Mouse (Mus musculus) thymus, postnatal 10 days (tissue): ENCODE measurements around the gene Hsd3b5.
"Not testable (repeated sequence)": the region's sequence is repeated elsewhere in the genome, so short reads cannot be mapped to it uniquely, and the experiment has no call there.

Experiments used
- DNase-seq, 2 experiments: peaks; one replicate each; pipeline ENCODE4 v3.0.0; 2021; ENCODE audit warnings: low spot score in 2 of 2

The Hsd3b5 gene

DNA sequence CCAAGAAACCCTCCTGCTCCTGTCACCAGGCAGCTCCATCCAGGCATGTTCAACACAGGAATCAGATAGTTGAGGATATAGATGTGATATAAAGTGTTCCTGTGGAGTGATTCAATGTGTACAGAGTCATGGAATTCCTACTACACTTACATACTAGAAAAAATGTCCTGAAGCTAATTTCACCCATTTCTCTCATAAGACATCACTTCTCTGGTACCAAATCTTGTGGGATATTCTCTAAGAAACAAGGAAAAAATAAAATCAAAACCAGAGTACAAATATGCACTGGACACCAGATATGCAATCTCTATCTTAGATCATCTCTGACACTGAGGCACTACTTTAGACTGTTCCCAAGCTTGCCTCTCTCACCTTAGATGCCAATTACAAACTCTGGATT, at the start of gene Hsd3b5:
Gene Hsd3b5 (minus strand): TSS at position 101 of the 400 bp plus-strand sequence.
- DNase-seq, result no peak

DNA sequence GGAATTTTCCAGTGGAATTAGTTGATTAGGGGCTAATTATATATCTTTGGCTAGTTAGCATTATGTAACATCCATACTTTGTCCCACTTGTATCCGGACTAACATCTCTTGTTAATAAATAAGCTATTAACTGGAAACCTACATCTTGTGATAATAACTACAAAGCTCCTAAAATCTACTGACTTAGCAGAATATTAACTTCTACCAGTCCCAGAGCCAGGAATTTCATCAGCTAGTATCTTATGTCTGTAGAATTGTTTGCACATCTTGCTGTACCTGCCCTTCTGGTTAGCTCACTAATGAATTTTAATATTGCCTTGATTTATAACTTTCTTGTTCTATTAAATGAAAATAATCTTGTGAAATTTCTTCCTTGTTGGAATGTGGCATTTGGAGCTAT, 5.1 kb upstream of the Hsd3b5 start:
- DNase-seq, result no peak

DNA sequence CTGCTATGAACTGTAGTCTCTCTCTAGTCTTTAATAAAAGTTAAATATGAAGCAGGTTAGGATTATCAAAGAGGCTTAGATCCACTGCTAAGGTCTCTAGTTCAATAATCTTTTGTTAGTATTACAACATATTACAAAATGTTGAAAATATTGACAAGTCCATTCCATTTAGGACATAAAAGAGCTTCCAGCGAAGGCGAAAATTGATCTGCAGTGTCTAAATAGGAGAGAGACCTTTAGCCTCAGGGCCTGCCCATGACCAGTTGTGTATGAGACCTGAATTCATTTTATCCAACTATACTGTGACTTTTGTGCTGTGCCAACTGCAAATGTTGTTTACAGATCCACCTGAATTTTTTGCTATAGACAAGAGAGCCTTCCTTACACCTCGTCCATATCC, 419 bp downstream of the Hsd3b5 start:
- DNase-seq, result no peak

DNA sequence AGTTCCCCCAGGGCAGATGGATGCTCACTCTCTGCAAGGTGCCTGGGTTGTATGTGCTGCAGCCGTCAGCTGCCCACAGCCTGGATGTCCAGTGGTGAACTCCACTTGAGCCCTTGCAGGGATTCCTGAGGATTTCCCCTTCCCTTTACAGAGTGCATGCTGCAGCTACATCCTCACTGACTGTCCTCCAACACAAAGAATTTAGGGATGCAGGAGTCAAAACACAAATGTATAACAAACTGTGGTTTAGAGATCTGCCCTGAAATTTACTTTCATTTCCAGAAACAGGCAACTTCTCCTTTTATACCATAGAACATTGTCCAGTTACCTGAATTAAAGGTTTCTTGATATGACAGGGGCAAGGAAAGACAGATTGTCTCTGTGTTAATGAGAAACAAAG, 13.3 kb downstream of the Hsd3b5 start:
- not testable (repeated sequence) for DNase-seq

DNA sequence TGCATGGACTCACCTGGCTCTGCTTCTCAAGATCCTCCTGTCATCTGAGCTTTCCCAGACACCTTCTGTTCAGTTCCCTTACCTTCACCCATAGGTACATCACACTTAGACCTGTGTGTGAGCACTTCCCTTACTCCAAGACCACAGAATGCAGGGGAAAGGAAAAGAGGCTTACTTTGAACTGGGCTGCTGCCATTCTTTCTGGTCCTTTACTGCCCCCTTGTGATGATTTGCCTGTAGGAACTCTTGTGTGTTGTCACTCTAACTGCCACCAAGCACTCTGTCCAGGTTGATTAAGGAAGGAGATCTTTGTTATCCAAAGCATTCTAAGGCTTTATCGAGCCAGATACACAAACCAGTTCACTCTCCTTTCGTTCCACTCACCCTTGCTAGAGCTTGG, 13.8 kb downstream of the Hsd3b5 start:
- DNase-seq, result not testable (repeated sequence)

DNA sequence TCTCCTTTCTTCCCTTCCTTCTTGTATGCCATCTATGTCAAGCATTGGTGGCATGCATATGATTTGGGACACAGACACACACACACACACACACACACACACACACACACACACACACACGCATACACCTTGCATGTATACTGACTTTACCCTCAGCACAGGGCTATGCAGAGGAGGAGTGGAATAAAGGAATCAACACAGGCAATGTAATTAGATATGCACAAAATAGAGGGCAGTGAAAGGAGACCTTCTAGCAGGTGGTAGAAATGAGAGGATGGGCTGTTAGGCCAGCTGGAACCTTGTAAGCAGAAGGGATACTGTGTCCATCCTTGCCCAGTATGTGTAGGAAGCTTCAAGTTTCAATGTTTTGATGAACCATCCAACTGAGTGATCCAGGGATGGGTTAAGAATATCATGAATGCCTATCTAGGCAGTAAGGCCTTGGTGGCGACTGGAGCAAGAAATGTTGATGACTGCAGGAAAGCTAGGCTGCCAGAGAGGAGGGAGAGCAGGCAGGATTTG, 15.6 kb downstream of the Hsd3b5 start:
- DNase-seq, result not testable (repeated sequence)

DNA sequence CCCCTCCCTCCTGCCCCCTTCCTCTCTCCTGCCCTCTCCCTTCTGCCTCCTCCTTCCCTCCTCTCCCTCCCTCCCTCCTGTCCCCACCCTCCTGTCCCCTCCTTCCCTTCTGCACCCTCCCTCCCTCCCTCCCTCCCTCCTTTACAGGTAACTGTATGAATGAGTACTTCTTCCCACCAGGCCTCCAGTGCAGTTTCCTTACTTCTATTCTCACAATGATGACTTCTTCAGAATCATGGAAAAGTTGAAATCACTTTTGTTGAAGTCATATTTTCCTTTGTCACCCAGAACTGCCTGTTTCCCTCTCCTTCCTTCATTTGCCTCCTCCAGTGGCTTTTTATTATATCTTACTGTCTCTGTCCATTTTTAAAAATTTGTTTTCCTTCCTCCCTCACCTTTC, 16.1 kb downstream of the Hsd3b5 start:
- DNase-seq, result no peak

DNA sequence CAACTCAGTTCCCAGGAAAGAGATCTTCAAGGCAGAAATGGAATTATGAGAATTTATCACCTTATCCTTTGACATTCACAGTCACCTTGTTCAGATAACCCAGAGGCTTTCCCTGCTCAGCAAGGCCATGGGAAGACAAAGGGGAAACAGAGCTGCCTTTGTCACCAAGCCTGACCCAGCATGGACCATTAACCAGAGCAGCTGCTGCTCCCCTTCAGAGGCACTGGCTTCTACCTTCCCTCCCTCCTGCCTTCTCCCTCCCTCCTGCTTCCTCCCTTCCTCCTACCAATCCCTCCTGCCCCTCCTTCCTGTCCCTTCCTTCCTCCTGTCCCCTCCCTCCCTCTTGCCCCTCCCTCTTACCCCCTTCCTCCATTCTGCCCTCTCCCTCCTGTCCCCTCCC, 16.5 kb downstream of the Hsd3b5 start:
- not testable (repeated sequence) for DNase-seq

DNA sequence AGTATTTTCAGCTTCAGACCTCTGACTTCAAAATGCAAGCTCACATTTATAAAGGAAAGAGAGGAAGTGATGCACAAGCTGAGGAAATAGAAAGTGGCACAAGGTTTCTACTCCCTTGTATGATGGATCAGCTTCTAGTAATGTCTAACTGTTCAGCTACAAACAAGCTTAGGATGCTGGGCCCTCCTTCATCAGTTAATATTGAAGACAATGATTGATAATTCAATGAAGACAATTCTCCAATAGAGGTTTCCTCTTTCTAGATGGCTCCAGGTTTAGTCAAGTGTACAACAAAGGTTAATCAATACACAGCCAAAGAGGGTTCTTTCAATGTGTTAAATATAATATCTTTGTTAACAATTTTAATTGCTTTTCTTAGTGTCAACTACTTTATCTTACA, 41.3 kb downstream of the Hsd3b5 start, which contains the start of gene Gm10681:
Gene Gm10681 (minus strand): TSS at position 101 of the 400 bp plus-strand sequence.
- no peak for DNase-seq

DNA sequence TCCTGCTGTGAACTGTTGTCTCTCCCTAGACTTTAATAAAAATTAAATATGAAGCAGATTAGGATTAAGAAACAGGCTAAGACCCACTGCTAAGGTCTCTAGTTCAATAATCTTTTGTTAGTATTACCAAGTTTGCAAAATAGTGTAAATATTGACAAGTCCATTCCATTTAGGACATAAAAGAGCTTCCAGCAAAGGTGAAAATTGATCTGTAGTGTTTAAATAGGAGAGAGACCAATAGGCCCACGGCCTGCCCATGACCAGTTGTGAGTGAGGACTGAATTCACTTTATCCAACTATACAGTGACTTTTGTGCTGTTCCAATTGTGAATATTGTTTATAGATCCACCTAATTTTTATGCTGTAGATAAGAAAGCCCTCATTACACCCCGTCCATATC, 42.3 kb downstream of the Hsd3b5 start:
- DNase-seq, result no peak

DNA sequence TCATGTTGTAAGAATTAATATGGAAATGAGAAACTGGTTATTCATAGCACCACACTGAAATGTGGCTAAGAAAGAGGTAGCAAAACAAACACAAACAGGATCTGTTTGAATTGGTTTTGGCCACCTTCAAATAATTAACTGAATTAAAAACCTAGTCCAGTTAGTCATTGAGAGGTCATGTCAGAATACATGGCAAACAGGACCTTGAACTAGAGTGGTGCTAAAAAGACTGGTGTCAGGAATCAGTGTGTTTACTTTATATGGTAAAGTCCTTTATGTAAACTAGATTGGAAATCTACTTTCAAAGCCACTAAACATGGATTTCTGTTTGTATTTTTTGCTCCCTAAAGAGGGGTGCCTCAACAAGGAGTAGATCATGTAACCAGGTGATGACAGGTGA, 47.4 kb downstream of the Hsd3b5 start:
- DNase-seq, result not testable (repeated sequence)

DNA sequence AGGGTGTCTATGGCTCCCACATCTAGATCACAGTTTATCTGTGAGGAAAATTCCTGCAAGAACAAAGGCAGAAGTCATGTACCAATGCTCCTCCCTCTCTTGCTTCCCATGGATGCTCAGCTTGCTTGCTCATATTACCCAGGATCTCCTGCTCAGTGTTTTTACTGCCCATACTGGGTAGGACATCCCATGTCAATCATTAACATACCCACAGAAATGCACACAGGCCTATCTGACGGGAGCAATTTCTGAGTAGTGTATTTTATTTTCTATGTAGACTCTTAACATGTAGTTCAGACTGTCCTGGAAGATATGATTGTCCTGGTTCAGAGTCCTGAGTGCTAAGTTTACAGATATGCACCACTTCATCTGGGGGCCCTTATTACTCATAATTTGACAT, 47.9 kb downstream of the Hsd3b5 start:
- not testable (repeated sequence) for DNase-seq

DNA sequence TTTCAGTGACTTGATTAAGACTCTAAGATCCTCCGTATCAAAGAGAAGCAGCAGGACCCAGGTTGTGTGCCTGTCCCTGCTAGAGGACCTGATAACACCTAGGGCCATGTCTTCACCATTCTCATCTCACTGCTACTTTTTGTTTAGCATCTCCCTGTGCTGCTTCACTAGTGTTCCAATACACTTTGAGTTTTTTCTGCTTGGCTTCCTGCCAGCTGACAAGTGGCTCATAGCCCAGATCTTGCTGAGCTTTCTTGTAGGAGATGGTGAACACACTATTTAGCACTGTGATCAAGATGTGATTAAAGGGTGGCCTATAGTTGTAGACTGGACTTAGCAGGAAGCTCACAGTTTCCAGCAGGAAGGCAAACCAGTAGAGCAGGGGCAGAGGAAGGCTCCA, 49.0 kb downstream of the Hsd3b5 start:
- DNase-seq, result not testable (repeated sequence)
